Mouse (Mus musculus) hematopoietic stem cell, adult 5-6 weeks (primary cell): ENCODE measurements around the gene S100b. TPM values are rescaled to one million over a fixed set of nuclear protein-coding genes. Genes with fewer than 3 reads are reported as not detected.

Experiments used
- ATAC-seq, 2 experiments: fragments of 125-278 bp in 1 of 2; replicated peaks in 1 of 2; 2 replicates each; pipeline ENCODE4 v1.8.0; 2016 to 2017; ENCODE audit warnings: inconsistent platforms in 2 of 2, mild to moderate bottlenecking in 2 of 2, moderate number of reproducible peaks in 2 of 2, low read depth in 1 of 2, moderate TSS enrichment in 1 of 2; ENCODE audit not compliant: low FRiP score in 2 of 2, poor library complexity in 2 of 2, severe bottlenecking in 2 of 2, insufficient read depth in 1 of 2, low TSS enrichment in 1 of 2
- total RNA-seq: library from RNA; stranded (forward); fragments of 172-1452, 232-1000 nt; gene quantifications from 2 replicates; pipeline ENCODE4 v1.2.3, GENCODE M21; 2017

S100b gene
- total RNA-seq, 1 experiment from 2014 or later = not detected

- no peak for ATAC-seq
Observed at GRCm38 (mm10) chr10:76255617-76256016, 2.0 kb downstream of the S100b start.

DNA sequence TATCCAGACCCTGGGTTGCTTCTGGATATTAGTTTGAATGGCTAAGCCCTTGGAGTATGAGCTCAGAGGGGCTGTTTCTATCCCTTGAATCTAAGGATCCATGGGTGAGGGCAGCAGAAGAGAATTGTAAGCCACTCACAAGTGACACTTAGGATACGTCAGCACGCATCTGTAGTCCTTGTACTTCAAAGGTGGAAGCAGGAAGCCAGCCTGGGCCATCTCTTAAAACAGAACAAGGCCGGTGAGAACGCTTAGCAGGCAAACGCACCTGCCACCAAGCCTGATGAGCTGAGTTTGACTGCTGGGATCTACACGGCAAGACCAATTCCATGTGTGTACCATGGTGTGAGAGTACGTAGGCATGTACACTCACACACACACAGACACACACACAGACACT is 3.6 kb downstream of the S100b start:
- ATAC-seq = no peak

GRCm38 (mm10) chr10:76257719-76258390 is 4.2 kb downstream of the S100b start:
- ATAC-seq = peak; percentile 70 to 83

DNA sequence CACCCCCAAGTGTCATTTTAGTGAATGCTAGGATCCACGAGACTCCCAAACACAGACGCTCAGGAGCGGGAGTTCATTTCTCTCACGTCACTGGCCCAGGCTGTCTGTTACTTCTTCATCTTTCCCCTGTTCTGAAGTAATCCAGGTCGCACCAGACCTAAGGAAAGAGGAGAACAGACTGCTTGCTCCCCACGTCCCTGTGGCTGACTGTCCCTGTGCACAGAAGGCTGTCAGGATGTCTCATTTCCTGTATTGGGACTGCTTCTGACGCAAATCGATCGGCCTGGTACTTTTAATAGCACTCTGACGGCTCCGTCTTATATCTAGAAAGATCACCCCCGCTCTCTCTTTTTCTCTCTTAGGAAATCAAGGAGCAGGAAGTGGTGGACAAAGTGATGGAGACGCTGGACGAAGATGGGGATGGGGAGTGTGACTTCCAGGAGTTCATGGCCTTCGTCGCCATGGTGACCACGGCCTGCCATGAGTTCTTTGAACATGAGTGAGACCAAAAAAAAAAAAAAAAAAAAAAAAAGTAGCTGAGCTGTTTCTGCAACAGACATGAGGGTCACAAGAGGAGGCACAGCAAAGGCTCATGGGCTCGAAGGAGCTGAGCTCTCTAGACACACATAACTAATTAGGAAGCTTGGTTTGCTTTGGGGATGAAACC is 6.0 kb downstream of the S100b start:
- ATAC-seq = no peak

GRCm38 (mm10) chr10:76260358-76261059 is 6.9 kb downstream of the S100b start:
- no peak for ATAC-seq

DNA sequence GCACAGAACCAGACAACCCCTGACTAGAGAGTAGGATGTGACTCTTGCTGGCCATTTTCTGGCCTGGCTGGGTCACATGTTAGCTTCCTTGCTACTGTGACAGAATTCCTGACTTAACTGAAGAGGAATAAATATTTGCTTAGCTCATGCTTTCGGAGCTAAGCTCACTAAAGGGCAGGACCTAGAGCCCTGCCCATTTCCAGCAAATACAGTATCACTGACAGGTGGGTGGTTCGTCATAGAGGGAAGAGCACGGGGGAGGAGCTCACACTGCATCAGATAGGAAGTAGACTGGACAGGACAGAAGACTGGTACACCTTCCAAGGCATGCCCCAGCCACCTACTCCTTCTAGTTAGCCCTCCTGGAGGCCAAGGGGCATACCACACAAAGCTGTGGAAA is 7.8 kb downstream of the S100b start:
- ATAC-seq = no peak

- ATAC-seq = no peak
Observed at GRCm38 (mm10) chr10:76262431-76262830, 8.8 kb downstream of the S100b start.

DNA sequence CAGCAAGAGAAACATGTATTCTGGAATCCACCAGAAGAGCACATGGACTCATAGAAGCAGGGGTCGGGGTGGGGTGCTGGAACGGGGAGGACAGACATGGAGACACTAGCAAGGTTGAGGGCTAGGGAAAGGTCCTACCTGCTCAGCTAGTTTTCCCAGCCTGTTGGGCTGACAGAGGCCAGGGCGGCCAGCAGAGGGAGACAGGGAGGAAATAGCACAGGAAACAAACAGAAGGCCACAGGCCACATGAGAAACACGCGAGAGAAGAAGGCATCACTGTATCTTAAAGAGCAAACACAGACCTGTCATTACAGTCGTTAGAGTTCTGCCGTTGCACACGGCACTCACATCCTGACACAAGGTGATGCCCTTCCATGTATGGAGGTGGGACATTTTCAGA is 17.6 kb downstream of the S100b start:
- ATAC-seq = peak; percentile 88 to 91

DNA sequence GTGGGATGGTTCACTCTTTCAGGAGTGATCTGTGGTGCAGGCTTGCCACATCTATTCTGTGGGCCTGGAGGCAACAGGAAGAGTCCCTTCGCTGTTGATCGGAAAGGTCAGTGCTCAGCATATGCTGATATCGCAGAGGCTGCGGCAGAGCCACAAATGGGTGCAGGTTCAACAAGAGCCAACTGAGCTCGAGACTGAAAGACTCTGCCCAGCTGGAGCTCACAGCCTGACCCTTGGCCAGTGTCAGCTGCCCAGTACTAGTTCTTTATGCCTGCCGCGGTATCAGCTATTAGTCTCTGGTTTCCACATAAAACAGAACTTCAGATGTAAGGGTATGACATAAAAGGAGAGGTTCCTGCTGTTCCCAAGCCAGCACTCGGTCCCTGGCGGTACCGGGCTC is 21.6 kb downstream of the S100b start:
- ATAC-seq = no peak

- ATAC-seq = no peak
Observed at GRCm38 (mm10) chr10:76278541-76279097, 25.0 kb downstream of the S100b start.

- no peak for ATAC-seq
Observed at GRCm38 (mm10) chr10:76288268-76288993, 34.8 kb downstream of the S100b start.

DNA sequence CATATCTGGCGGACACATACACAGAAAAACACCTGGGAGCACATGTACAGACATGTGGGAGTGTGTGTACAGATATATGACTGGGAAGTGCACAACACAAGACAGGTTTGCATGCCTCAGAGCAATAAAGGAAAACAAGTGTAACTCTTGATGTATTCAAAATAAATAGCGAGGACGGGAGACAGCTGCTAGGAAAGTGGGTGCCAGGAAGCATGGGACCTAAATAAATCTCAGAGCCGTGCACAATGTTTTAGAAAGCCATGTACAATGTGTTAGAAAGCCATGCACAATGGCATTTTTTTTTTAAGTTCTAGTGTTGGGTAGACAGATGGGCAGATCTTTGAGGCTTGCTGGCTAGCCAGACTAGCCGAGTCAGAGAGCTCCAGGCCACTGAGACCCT is 35.4 kb downstream of the S100b start:
- no peak for ATAC-seq

DNA sequence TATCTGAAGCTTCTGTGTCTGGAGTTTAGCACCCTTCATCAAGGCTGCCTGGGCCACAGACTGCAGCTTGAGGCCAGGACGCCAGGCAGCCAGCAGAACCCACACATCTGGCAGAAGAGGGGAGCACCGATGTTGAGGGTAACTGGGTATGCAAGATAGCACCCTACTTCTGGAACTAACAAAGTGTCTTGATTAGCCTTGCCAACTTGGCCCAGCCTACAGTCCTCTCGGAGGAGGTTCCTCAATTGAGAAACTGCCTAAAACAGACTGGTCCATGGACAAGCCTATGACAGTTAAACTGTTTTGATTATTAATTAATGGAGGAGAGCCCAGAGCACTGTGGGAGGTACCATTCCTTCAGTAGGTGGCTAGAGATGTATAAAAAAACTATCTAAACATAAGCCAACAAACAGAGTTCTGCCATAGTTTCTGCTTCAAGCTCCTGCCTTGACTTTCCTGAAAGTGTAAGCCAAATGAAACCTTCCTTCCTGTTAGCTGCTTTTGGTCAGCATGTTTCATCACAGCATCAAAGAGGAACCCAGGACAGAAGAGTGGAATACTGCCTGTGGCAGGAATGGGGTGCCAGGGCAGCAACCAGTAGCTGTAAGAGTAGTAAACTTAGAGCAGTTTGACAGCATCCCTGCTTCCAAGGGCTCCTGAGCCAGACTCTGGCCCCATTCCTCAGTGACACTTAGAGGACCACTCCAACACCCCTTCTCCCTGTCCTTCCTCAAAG is 36.5 kb downstream of the S100b start:
- ATAC-seq = no peak

DNA sequence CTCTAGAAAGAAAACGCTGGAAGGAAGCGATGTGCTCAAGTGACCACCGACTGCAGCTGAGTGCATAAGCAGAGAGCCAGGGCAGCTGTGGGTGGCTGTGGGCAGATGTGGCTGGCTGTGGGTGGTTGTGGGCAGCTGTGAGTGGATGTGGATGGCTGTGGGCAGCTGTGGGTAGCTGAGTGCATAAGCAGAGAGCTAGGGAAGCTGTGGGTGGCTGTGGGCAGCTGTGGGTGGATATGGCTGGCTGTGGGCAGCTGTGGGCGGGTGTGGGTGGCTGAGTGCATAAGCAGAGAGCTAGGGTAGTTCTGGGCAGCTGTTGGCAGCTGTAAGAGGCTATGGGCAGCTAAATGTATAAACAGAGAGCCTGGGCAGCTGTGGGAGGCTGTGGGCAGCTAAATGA is 39.6 kb downstream of the S100b start:
- ATAC-seq = no peak

DNA sequence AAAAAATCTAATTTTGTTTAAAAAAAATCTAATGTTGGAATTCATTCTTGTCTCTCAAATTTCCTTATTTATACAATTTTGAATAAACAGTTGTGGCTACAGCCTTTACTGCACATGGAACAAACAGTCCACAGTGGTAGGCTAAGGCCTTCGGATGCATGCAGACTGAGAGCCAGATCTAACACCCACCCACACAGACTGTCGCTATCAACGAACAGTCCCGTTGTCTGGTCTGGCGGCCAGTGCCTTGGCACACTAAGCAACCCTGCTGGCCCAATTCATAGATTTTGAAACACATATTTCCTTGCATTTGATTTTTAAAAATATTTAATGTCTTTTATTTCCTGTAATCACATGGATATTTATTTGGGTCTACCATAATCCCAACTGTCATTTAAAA is 46.5 kb downstream of the S100b start:
- no peak for ATAC-seq

GRCm38 (mm10) chr10:76306738-76307137 is 53.1 kb downstream of the S100b start:
- peak; percentile 94 to 98 for ATAC-seq
